Mouse (Mus musculus): ENCODE results near the gene Gfm2. TPM values are rescaled to one million over a fixed set of nuclear protein-coding genes. Genes with fewer than 3 reads are reported as not detected.

The Gfm2 gene
- total and polyA plus RNA-seq, 3 experiments, result 25.7 to 34.1 TPM; not detected in 1

DNA sequence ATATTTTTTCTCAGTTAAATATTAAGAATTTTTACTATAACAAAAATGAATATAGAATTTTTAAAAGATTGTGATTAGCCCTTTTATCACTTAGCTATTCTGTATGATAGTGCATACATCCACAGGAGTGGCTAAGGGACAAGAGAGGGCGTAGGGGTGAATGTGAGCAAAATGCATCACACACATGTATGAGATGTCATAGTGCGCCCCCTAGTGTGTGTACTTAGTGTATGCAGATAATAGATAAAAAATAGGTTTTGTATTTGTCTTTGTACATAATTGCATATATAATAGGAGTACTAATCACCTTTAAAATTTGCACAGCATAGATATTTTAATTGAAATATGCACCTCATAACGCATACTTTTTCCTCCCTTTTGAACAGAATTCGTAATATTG is 8.1 kb downstream of the Gfm2 start:
- Histone ChIP-seq H3K27me3 (ENCODE audit: control insufficient read depth in 1 of 2, insufficient read depth in 2 of 2, low read length in 2 of 2) (no peaks in the 10 kb centered on the region), H3K27ac (ENCODE audit: control insufficient read depth, low read depth, low read length) (no peak overlapping the region), H3K4me3 (ENCODE audit: control insufficient read depth in 1 of 2, insufficient read depth in 1 of 2, low read depth in 2 of 2, low read length in 2 of 2) (no peak overlapping the region), H3K9me3 (replicated peaks; ENCODE audit: insufficient read depth, low read length) (no peaks in the 10 kb centered on the region), H3K4me1 (ENCODE audit: control insufficient read depth in 1 of 2, insufficient read depth in 2 of 2, low read length in 2 of 2) (no peaks in the 10 kb centered on the region), H3K9ac (ENCODE audit: control insufficient read depth, low read depth, low read length, poor library complexity, severe bottlenecking) (no peak overlapping the region), H3K79me2 (ENCODE audit: control insufficient read depth, insufficient read depth, low read length, poor library complexity) (no peaks in the 10 kb centered on the region), H3K36me3 (ENCODE audit: control insufficient read depth in 1 of 2, insufficient read depth in 2 of 2, low read length in 2 of 2) (peaks cover 3 to 6% of the 10 kb centered on the region in 2 experiments; a peak in 3 of 4 replicates)
- peak; percentile 78 for DNase-seq (ENCODE audit: low read depth, low spot score)
- TF ChIP-seq CTCF (IDR thresholded peaks at IDR 0.05 in 2 of 3, conservative IDR thresholded peaks at IDR 0.05 in 1 of 3; ENCODE audit: control insufficient read depth in 1 of 3, insufficient read depth in 1 of 3, low read depth in 2 of 3, low read length in 3 of 3, poor library complexity in 1 of 3, severe bottlenecking in 1 of 3) (peak; percentile 42 to 84 (median 66)), RAD21 (IDR thresholded peaks at IDR 0.05; ENCODE audit: low read depth, low read length) (peak; percentile 41), GATA1 (IDR thresholded peaks at IDR 0.05; ENCODE audit: low read depth, low read length) (peak; percentile 42; the same call in 1 of the 2 replicates), SMC3 (IDR thresholded peaks at IDR 0.05; ENCODE audit: low read depth, low read length) (peak; percentile 46), NELFE (IDR thresholded peaks at IDR 0.05; ENCODE audit: low read depth, low read length) (no peak), POLR2AphosphoS5 (IDR thresholded peaks at IDR 0.05; ENCODE audit: borderline replicate concordance, low read depth, low read length) (no peak), MYC (IDR thresholded peaks at IDR 0.05; ENCODE audit: low read depth, low read length) (peak; percentile 74)

DNA sequence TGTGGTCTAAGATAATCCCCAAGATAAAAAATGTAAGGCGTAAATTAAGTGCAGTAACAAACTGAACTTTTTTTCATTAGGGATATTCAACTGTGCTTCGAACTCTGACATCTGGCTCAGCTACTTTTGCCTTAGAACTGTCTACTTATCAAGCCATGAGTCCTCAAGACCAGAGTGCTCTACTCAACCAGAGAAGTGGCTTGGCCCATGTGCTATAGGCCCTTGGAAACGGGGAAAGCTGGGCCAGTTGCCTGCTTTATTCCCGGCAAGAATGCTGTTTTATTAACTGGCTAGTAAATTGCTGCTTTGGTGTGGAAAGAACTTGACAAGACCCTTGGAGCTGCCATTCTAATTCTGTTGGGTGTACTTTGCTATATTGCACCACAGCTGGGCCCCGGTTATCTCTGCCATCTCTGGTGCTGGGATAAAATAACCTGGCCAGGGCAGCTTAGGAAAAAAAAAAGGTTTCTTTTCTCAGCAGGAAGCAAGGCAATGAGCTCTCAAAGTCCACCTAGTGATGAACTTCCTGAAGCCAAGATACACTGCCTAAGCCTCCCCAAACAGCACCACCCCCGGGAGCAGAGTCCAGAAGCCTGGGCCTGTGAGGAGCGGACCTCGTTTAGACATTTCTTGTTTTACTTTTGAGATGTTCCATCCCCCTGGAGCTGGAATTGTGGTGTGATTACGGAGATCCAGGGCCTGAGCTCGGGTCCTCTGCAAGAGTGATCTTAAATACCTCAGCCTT is 38.0 kb downstream of the Gfm2 start:
- Histone ChIP-seq H3K9ac (ENCODE audit: control insufficient read depth, low read depth, low read length, poor library complexity, severe bottlenecking) (no peak overlapping the region), H3K9me3 (replicated peaks; ENCODE audit: insufficient read depth, low read length) (no peaks in the 10 kb centered on the region), H3K79me2 (ENCODE audit: control insufficient read depth, insufficient read depth, low read length, poor library complexity) (no peaks in the 10 kb centered on the region), H3K27ac (ENCODE audit: control insufficient read depth, low read depth, low read length) (no peak overlapping the region), H3K27me3 (ENCODE audit: control insufficient read depth in 1 of 2, insufficient read depth in 2 of 2, low read length in 2 of 2) (no peaks in the 10 kb centered on the region), H3K36me3 (ENCODE audit: control insufficient read depth in 1 of 2, insufficient read depth in 2 of 2, low read length in 2 of 2) (peaks cover 0 to 8% of the 10 kb centered on the region in 2 experiments; a peak in 2 of 4 replicates), H3K4me1 (ENCODE audit: control insufficient read depth in 1 of 2, insufficient read depth in 2 of 2, low read length in 2 of 2) (no peaks in the 10 kb centered on the region), H3K4me3 (ENCODE audit: control insufficient read depth in 1 of 2, insufficient read depth in 1 of 2, low read depth in 2 of 2, low read length in 2 of 2) (no peak overlapping the region)
- TF ChIP-seq SMC3 (IDR thresholded peaks at IDR 0.05; ENCODE audit: low read depth, low read length), result no peak
- TF ChIP-seq NRF1 (IDR thresholded peaks at IDR 0.05; ENCODE audit: insufficient read depth, low read depth, low read length, poor library complexity, severe bottlenecking), result no peak
- TF ChIP-seq KAT2A (conservative IDR thresholded peaks at IDR 0.05; ENCODE audit: low read depth, low read length), result no peak
- TF ChIP-seq JUND (IDR thresholded peaks at IDR 0.05; ENCODE audit: low read depth, low read length), result no peak
- no peak for TF ChIP-seq POLR2A (IDR thresholded peaks at IDR 0.05; ENCODE audit: control insufficient read depth in 1 of 2, insufficient read depth in 1 of 2, low read depth in 1 of 2, low read length in 2 of 2, poor library complexity in 1 of 2)
- no peak for TF ChIP-seq MAFK (IDR thresholded peaks at IDR 0.05; ENCODE audit: borderline replicate concordance, low read depth, low read length)
- no peak for TF ChIP-seq MYB (IDR thresholded peaks at IDR 0.05; ENCODE audit: low read depth, low read length)
- no peak for TF ChIP-seq USF1 (IDR thresholded peaks at IDR 0.05; ENCODE audit: low read depth, low read length)
- no peak for TF ChIP-seq ZNF384 (IDR thresholded peaks at IDR 0.05; ENCODE audit: low read depth, low read length)
- TF ChIP-seq MAX (IDR thresholded peaks at IDR 0.05; ENCODE audit: low read length), result no peak
- TF ChIP-seq HCFC1 (IDR thresholded peaks at IDR 0.05; ENCODE audit: low read depth, low read length), result no peak
- no peak for TF ChIP-seq GATA1 (IDR thresholded peaks at IDR 0.05; ENCODE audit: low read depth, low read length)
- no peak for TF ChIP-seq TAL1 (IDR thresholded peaks at IDR 0.05; ENCODE audit: low read length)
- no peak for TF ChIP-seq ZC3H11A (IDR thresholded peaks at IDR 0.05; ENCODE audit: low read depth, low read length)
- no peak for TF ChIP-seq MXI1 (IDR thresholded peaks at IDR 0.05; ENCODE audit: low read depth, low read length)
- no peak for TF ChIP-seq TCF12 (IDR thresholded peaks at IDR 0.05; ENCODE audit: low read depth, low read length)
- no peak for TF ChIP-seq GABPA (IDR thresholded peaks at IDR 0.05; ENCODE audit: low read depth, low read length)
- TF ChIP-seq UBTF (IDR thresholded peaks at IDR 0.05; ENCODE audit: borderline replicate concordance, insufficient read depth, low read depth, low read length), result no peak
- no peak for TF ChIP-seq CTCF (IDR thresholded peaks at IDR 0.05 in 2 of 3, conservative IDR thresholded peaks at IDR 0.05 in 1 of 3; ENCODE audit: control insufficient read depth in 1 of 3, insufficient read depth in 1 of 3, low read depth in 2 of 3, low read length in 3 of 3, poor library complexity in 1 of 3, severe bottlenecking in 1 of 3)
- no peak for DNase-seq (ENCODE audit: low read depth, low spot score)

All from MEL (cell line).